Mouse (Mus musculus): Measurements from ENCODE around the gene P4hb.

DNA sequence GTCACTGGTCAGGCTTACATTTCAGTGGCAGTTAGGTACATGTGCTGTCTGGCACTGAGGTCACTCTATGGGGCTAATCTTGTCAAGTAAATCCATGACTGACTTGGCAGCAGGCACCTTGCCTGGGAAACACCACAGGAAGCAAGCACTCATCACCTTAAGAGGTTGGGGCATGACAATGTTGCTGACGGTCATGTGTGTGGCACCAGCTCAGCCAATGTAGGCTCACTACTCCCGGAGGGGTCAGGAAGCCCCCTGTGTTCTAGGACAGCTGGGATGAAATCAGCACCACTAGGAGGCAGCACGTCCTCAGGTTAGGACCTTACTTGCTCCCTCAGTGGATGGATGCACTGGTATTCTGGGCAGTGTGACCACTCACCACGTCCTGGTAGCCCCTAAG lies 31.1 kb downstream of the P4hb start:
- no peak for TF ChIP-seq MYOD1 (IDR thresholded peaks at IDR 0.05; ENCODE audit: control insufficient read depth in 1 of 3, insufficient read length in 2 of 3, low read depth in 2 of 3)
- TF ChIP-seq TCF3 (IDR thresholded peaks at IDR 0.05; ENCODE audit: insufficient read length, low read depth) = no peak
- TF ChIP-seq CEBPB (IDR thresholded peaks at IDR 0.05; ENCODE audit: insufficient read depth, poor library complexity, severe bottlenecking) = no peak
- TF ChIP-seq POLR2A (IDR thresholded peaks at IDR 0.05; ENCODE audit: insufficient read length, low read depth) = no peak
- TF ChIP-seq MAX (IDR thresholded peaks at IDR 0.05; ENCODE audit: low read depth) = no peak
- TF ChIP-seq TCF12 (IDR thresholded peaks at IDR 0.05; ENCODE audit: insufficient read depth, poor library complexity, severe bottlenecking) = no peak
- TF ChIP-seq POLR2AphosphoS2 (IDR thresholded peaks at IDR 0.05; ENCODE audit: insufficient read length, low read depth) = peak; percentile 78
